Mouse (Mus musculus) gastrocnemius, postnatal 25 days (tissue): ENCODE measurements around the gene Stag2. TPM values are rescaled to one million over a fixed set of nuclear protein-coding genes. Genes with fewer than 3 reads are reported as not detected.

Source experiments
- DNase-seq: peaks from one replicate; pipeline ENCODE4 v3.0.0; 2022
- total RNA-seq, 2 experiments: library from RNA; stranded (reverse); gene quantifications; 1 replicate in 1 of 2; 2 replicates in 1 of 2; pipeline ENCODE4 v1.2.3; 2021

The Stag2 gene
- total RNA-seq, 2 experiments from 2014 or later, result 49.8 to 49.9 TPM

GRCm38 (mm10) chrX:42215742-42216141, 66.6 kb downstream of the Stag2 start:
- no peak for DNase-seq

GRCm38 (mm10) chrX:42250342-42250741, 101.2 kb downstream of the Stag2 start:
- DNase-seq, result no peak

GRCm38 (mm10) chrX:42272713-42273112, 123.6 kb downstream of the Stag2 start:
- no peak for DNase-seq

- no peak for DNase-seq
Measured at GRCm38 (mm10) chrX:42290215-42290614, 141.1 kb downstream of the Stag2 start.

- DNase-seq, result no peak
Measured at GRCm38 (mm10) chrX:42315231-42315630, 166.1 kb downstream of the Stag2 start.

- peak; percentile 5 for DNase-seq
Measured at GRCm38 (mm10) chrX:42320424-42320823, 171.3 kb downstream of the Stag2 start.

- no peak for DNase-seq
Measured at GRCm38 (mm10) chrX:42321200-42321773, 172.2 kb downstream of the Stag2 start.

- no peak for DNase-seq
Measured at GRCm38 (mm10) chrX:42324848-42325247, 175.7 kb downstream of the Stag2 start.

Other genes with a start within 250 kb of the Stag2 start
- gene Thoc2, start 228.6 kb upstream of the Stag2 start, total RNA-seq, result 10 to 100 TPM; 19.1 to 20.8 TPM
- gene Xiap, start 89.6 kb upstream of the Stag2 start, total RNA-seq, result 10 to 100 TPM; 16.7 to 21.9 TPM